Mouse (Mus musculus): ENCODE results near the gene Mylk.

GRCm38 (mm10) chr16:34813570-34813969 is 68.6 kb downstream of the Mylk start:
- no peak for TF ChIP-seq CTCF (IDR thresholded peaks at IDR 0.05; ENCODE audit: borderline replicate concordance, insufficient read depth, low read depth, low read length)
- TF ChIP-seq POLR2A (IDR thresholded peaks at IDR 0.05; ENCODE audit: borderline replicate concordance, insufficient read depth, low read length) = no peak

All from cerebellum, adult 2 months (tissue).